In genomic region chr15:57616880-57617391, GRCm38 (mm10) we compare ENCODE assay signal across 12 mouse cellular contexts.
DNase-seq lines count a peak whose midpoint lies in the region; ATAC-seq and TF ChIP-seq lines count a peak whose summit lies in the region.
"Had no signal": no experiment of that assay in that cellular context is flagged by ENCODE, and none has a peak within 500 bp of the region (broad histone marks: within the 10 kb centered on the region; RNA-seq: fewer than 3 reads in every experiment).

No protein-coding gene starts in this region.

- no peak overlapping the region for H3K27ac ChIP-seq in heart, embryonic 12.5 days (ENCODE audit: poor library complexity, severe bottlenecking)
- no peak overlapping the region for H3K27ac ChIP-seq in hindbrain, embryonic 11.5 days (ENCODE audit: low read depth, low read length)
- H3K27ac ChIP-seq: heart, embryonic 15.5 days; midbrain, embryonic 15.5 days had no signal

- ATAC-seq in heart, embryonic 12.5 days (ENCODE audit: insufficient number of reproducible peaks, low FRiP score), result no peak
- peak; percentile 87 for ATAC-seq in Patski
- ATAC-seq in hindbrain, embryonic 11.5 days (ENCODE audit: low FRiP score), result no peak
- ATAC-seq: midbrain, embryonic 15.5 days had no signal

- CTCF ChIA-PET in Patski (lab: Charles Lee), result interaction anchor here (1.1 to 2.0 kb wide), 2 partner anchors 11 to 27 kb away, joined by 3 to 4 read pairs; no protein-coding TSS in a partner anchor

- H3K27me3 ChIP-seq in heart, embryonic 12.5 days (replicated peaks), result 0 out of 2 replicates have a peak, but pooled peaks cover 6% of the 10 kb centered on the region
- H3K27me3 ChIP-seq in Patski, result no peaks in the 10 kb centered on the region
- H3K27me3 ChIP-seq in hindbrain, embryonic 11.5 days (ENCODE audit: control insufficient read depth, insufficient read depth, low read length), result no peaks in the 10 kb centered on the region
- H3K27me3 ChIP-seq: heart, embryonic 15.5 days; midbrain, embryonic 15.5 days had no signal

- no peaks in the 10 kb centered on the region for H3K9me3 ChIP-seq in heart, embryonic 12.5 days (replicated peaks)
- H3K9me3 ChIP-seq in hindbrain, embryonic 11.5 days (ENCODE audit: control insufficient read depth, low read length), result no peaks in the 10 kb centered on the region
- H3K9me3 ChIP-seq: heart, embryonic 15.5 days; midbrain, embryonic 15.5 days had no signal

- 57% methylated on average over 11 of the region's 11 CpGs for WGBS in heart, embryonic 12.5 days
- 67% methylated on average over 11 of the region's 11 CpGs for WGBS in hindbrain, embryonic 11.5 days

- peak; percentile 26 to 27 for DNase-seq in heart, postnatal 10 days
- peak; percentile 34 for DNase-seq in Patski (ENCODE audit: low read depth, low spot score)
- DNase-seq in cerebellum, adult 9-11 months, result peak; percentile 61
- peak; percentile 24 to 31 for DNase-seq in kidney, adult 8-10 months
- DNase-seq in right cerebral cortex, postnatal 10 days (ENCODE audit: low spot score in 2 of 2), result no peak
- no peak for DNase-seq in adrenal gland, adult 18-20 months (ENCODE audit: low spot score in 2 of 2)
- no peak for DNase-seq in hindbrain, embryonic 11.5 days (ENCODE audit: low spot score)
- DNase-seq: liver; right cerebral cortex, postnatal 4 days had no signal

- H3K36me3 ChIP-seq in heart, embryonic 12.5 days, result no peaks in the 10 kb centered on the region
- no peaks in the 10 kb centered on the region for H3K36me3 ChIP-seq in hindbrain, embryonic 11.5 days (ENCODE audit: control insufficient read depth, insufficient read depth, low read length)
- H3K36me3 ChIP-seq: heart, embryonic 15.5 days; midbrain, embryonic 15.5 days had no signal

- no peak overlapping the region for H3K4me3 ChIP-seq in heart, embryonic 12.5 days
- H3K4me3 ChIP-seq in hindbrain, embryonic 11.5 days (ENCODE audit: low read depth, low read length), result no peak overlapping the region
- H3K4me3 ChIP-seq: heart, embryonic 15.5 days; midbrain, embryonic 15.5 days had no signal

- no peak overlapping the region for H3K9ac ChIP-seq in heart, embryonic 12.5 days
- H3K9ac ChIP-seq in hindbrain, embryonic 11.5 days (ENCODE audit: low read depth, low read length), result no peak overlapping the region
- H3K9ac ChIP-seq: heart, embryonic 15.5 days; midbrain, embryonic 15.5 days had no signal

- POLR2A ChIA-PET in Patski (lab: Charles Lee), result interaction anchor here (0.7 to 1.3 kb wide), 3 partner anchors 38 to 89 kb away, joined by 3 to 5 read pairs (median 3); no protein-coding TSS in a partner anchor

- H3K4me2 ChIP-seq in heart, embryonic 12.5 days, result no peak overlapping the region
- no peak overlapping the region for H3K4me2 ChIP-seq in hindbrain, embryonic 11.5 days (replicated peaks; ENCODE audit: low read depth, low read length)
- H3K4me2 ChIP-seq: heart, embryonic 15.5 days; midbrain, embryonic 15.5 days had no signal

- intact Hi-C loops in heart, postnatal 10 days (cut with DNase I), result no loop called here

- in situ Hi-C loops in Patski (cut with MboI; ENCODE audit: low pct_unique_long_range_greater_than_20kb), result no loop called here

- H3K4me1 ChIP-seq in heart, embryonic 12.5 days (replicated peaks), result no peaks in the 10 kb centered on the region
- H3K4me1 ChIP-seq in hindbrain, embryonic 11.5 days (replicated peaks; ENCODE audit: control insufficient read depth, insufficient read depth, low read length), result no peaks in the 10 kb centered on the region
- H3K4me1 ChIP-seq: heart, embryonic 15.5 days; midbrain, embryonic 15.5 days had no signal

- TF ChIP-seq CTCF in Patski (IDR thresholded peaks at IDR 0.05), result no peak

Comparison
In these comparisons a context has a peak if more than half of its experiments do, and no peak if none do; other contexts are left out.
1. DNase-seq: peak in heart, postnatal 10 days (2 of 2), Patski (single experiment), cerebellum, adult 9-11 months (single experiment) and kidney, adult 8-10 months (2 of 2); none in right cerebral cortex, postnatal 10 days (0 of 2), adrenal gland, adult 18-20 months (0 of 2) and hindbrain, embryonic 11.5 days (single experiment).